Mouse (Mus musculus) embryo, embryonic 10 days (tissue): ENCODE results near the gene Cetn4.

Source experiments
- DNase-seq: peaks from one replicate; pipeline ENCODE4 v3.0.0-alpha.2; 2015; ENCODE audit warnings: low spot score

Cetn4 gene

GRCm38 (mm10) chr3:37302685-37303084 is 9.8 kb downstream of the Cetn4 start:
- peak; percentile 85 for DNase-seq

- no peak for DNase-seq
Observed at GRCm38 (mm10) chr3:37299470-37299869, 13.0 kb downstream of the Cetn4 start.

DNA sequence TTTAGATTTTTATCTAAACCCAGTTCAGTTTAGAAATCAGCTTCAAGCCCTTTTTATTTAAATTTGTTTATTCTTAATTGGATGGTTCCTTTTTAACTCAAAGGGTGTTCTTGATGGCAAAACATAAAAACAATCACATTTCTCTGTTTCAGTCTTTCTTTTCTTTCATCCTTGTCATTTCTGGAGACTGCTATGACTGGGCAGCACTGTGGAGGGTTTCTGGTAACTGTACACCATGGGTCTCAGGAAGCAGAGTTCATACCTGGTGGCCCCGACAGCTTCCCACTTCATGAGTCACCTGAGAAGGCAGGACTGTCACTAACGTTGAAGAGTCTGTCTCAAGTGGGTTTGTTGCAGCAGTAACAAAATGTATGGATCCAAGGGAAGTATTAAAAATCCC is 19.9 kb downstream of the Cetn4 start:
- no peak for DNase-seq

GRCm38 (mm10) chr3:37291929-37292328 is 20.6 kb downstream of the Cetn4 start:
- DNase-seq = no peak

DNA sequence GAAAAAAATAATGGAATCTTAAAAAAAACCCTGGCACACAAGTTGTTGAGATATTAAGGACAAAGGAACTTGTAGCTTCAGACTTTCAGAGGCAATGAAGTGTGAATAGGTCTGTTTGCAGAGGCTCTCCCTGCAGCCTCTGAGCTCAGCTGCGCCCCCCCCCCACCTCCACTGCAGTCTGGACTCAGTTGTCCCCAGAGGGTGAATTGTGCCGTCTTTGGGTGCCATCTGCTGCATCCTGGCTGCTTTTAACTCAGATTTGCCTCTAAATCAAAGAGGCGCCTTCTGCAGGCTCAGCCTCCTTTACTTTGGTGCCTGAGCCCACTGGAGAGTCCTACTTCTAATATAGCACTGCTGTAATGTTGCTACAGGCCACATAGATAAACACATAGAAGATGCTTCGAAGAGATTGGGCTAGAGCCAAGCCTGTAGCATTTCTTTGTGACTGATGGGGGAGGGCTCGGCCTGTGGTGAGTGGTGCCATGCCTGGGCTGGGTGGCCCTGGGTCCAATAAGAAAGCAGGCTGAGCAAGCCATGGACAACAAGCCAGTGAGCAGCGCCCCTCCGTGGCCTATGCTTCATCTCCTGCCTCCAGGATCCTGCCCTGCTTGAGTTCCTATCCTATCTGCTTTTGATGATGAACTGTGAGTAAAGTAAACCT is 21.5 kb downstream of the Cetn4 start:
- DNase-seq = no peak

DNA sequence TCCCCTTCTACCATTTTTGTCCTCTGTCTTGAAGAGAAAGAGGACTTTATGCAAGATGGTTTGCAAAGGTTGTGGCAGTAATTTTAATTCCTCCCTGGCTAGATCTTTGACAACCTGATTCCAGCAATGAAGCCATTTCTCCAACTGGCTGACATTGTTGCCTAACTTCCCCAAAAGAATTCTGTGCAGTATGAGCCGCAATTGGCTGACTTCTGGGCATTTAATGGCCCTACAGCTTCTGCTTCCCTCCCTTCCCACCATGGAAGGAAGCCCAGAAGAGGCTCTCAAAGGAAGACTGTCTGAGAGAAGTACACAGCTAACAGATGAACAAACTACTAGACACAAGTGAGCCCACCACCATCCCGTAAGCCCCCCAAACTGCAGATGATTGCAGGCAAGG is 23.3 kb downstream of the Cetn4 start:
- DNase-seq = no peak

- DNase-seq = no peak
Observed at GRCm38 (mm10) chr3:37283234-37283633, 29.3 kb downstream of the Cetn4 start.

- no peak for DNase-seq
Observed at GRCm38 (mm10) chr3:37282299-37282922, 30.1 kb downstream of the Cetn4 start.

DNA sequence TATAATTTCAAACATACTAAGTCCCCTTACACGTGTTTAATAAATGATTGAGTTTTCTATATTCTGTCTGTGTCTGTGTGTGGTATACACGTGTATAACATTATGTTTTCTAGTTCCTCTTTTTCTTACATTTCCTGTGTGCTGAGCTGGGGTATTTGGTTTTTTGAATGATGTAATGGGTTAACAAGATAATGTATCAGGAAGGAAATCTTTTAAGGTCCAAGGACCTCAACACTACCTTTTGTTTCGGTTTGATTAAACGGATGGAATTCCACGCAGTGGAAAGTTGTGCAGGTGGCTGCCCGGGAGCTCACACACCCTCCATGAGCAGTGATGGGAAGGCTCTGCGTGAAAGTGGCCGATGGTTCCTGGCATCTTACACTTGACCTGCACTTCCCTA is 31.6 kb downstream of the Cetn4 start:
- no peak for DNase-seq

- no peak for DNase-seq
Observed at GRCm38 (mm10) chr3:37280221-37280620, 32.3 kb downstream of the Cetn4 start.

GRCm38 (mm10) chr3:37274661-37275060 is 37.8 kb downstream of the Cetn4 start:
- DNase-seq = no peak

DNA sequence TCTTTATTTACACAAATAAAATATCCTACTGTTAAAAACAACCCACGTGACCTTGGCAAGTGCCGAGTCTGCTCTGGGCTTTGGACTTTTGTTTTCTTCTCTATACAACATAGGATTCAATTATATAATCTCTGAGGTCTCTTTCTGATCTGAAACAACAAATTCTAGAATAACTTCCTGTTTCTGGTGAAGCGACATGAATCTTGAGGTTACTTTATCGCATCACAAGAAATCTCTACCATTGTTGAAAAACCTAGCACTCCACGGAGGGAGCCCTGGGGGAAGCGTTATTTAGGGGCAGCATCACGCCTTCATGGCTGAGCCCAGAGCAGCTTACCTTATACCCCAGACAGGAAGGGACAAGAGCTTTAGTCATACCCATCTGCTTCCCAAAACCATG is 39.4 kb downstream of the Cetn4 start:
- no peak for DNase-seq

- peak; percentile 71 for DNase-seq
Observed at GRCm38 (mm10) chr3:37271209-37271608, 41.3 kb downstream of the Cetn4 start.

- DNase-seq = no peak
Observed at GRCm38 (mm10) chr3:37269926-37270325, 42.6 kb downstream of the Cetn4 start.

- no peak for DNase-seq
Observed at GRCm38 (mm10) chr3:37268338-37268737, 44.2 kb downstream of the Cetn4 start.

DNA sequence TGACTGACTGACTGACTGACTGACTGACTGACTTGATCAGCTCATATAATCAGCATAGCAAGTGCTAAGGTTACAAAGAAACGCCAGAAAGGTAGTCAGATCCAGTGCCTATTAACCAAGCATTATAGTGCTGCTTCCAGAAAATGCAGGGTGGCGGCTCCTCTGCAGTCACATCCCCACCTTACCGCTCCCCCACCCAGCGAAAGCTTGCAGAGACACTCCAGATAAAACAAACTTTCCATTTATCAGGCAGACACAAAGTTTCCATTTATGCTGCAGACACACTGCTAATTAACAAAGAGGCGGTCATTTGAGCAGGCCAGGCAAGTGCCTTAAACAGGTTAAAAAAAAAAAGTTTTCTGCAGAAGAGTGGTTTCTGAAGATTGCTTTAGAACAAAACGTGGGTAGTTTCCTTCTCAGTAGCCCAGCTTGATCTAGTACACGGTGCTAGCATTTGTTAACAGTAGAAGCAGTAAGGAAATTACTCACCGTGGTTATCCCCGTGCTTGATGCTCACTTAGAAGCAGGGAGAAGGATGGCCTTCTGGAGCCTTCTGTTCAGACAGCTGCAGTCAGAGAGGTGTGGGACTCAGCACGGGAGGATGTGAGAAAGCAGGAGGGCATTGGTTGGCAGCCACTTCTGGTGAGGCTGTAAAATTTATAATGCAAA is 53.0 kb downstream of the Cetn4 start:
- DNase-seq = no peak

- DNase-seq = no peak
Observed at GRCm38 (mm10) chr3:37257776-37258175, 54.7 kb downstream of the Cetn4 start.
